Mouse (Mus musculus): ENCODE measurements at regions not wholly inside any gene's neighbourhood (a gene's known extent, or its start where the extent isn't known, plus 50 kb on each side); places are given as distances from the start of the nearest gene placed in this dataset.

DNA sequence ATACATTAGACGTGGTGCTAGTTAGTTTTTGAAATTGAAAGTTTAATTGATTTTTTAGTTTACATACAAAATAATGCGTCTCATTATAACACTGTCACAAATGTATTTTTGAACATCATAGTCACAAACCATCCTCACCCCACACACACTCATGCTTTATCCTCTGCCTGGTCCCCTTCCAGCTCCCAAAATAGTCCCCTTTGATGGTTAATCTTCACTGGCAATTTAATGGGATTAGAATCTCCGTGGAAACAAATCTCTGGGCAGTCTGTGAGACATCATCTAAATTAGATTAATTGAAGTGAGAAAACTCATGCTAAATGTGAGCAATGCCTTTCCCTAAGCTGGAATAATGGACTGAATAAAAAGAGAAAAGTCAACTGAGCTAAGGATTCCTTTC is 54.0 kb upstream of the Thrb start:
- Histone ChIP-seq H3K36me3 (ENCODE audit: control insufficient read depth, insufficient read depth, low read length) (no peaks in the 10 kb centered on the region), H3K27ac (ENCODE audit: insufficient read depth, low read depth, low read length) (no peak overlapping the region), H3K4me3 (ENCODE audit: low read depth, low read length) (no peak overlapping the region), H3K4me1 (ENCODE audit: control insufficient read depth, insufficient read depth, insufficient read length, low read length) (no peaks in the 10 kb centered on the region), H3K27me3 (ENCODE audit: control insufficient read depth, insufficient read depth, low read length) (no peaks in the 10 kb centered on the region)
- no peak for TF ChIP-seq CTCF (IDR thresholded peaks at IDR 0.05; ENCODE audit: extremely low read depth, insufficient read length, insufficient replicate concordance, low read depth, low read length)
- 60% methylated on average over 3 of the region's 3 CpGs for WGBS

DNA sequence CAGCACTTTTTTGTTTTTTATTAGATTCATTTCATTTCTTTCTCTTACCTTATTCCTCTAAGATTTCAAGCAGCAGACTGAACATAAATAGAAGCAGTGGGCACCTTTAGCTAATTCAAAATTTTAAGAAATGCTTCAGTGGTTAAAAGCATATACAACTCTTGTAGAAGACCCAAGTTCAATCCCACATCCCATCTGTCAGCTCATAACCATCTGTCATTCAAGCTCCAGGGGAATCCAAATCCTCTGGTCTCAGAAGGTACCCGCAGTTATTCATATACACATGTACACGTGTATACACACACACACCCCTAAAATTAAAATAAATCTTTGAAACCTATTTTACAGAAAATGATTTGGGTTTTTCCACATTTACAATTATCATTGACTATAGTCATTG is 52.9 kb upstream of the Thrb start:
- Histone ChIP-seq H3K27me3 (ENCODE audit: control insufficient read depth, insufficient read depth, low read length) (no peaks in the 10 kb centered on the region), H3K4me3 (ENCODE audit: low read depth, low read length) (no peak overlapping the region), H3K4me1 (ENCODE audit: control insufficient read depth, insufficient read depth, insufficient read length, low read length) (no peaks in the 10 kb centered on the region), H3K36me3 (ENCODE audit: control insufficient read depth, insufficient read depth, low read length) (no peaks in the 10 kb centered on the region), H3K27ac (ENCODE audit: insufficient read depth, low read depth, low read length) (no peak overlapping the region)
- WGBS, result 79% methylated on average over 2 of the region's 2 CpGs
- TF ChIP-seq CTCF (IDR thresholded peaks at IDR 0.05; ENCODE audit: extremely low read depth, insufficient read length, insufficient replicate concordance, low read depth, low read length) (no peak), POLR2A (IDR thresholded peaks at IDR 0.05; ENCODE audit: low read depth, low read length) (no peak)
